Comparison of ENCODE assay signal across 15 mouse cellular contexts in genomic region chr5:130765784-130766183, GRCm38 (mm10).
DNase-seq lines count a peak whose midpoint lies in the region; ATAC-seq and TF ChIP-seq lines count a peak whose summit lies in the region.
"Had no signal": no experiment of that assay in that cellular context is flagged by ENCODE, and none has a peak within 500 bp of the region (broad histone marks: within the 10 kb centered on the region; RNA-seq: fewer than 3 reads in every experiment).

No protein-coding gene starts in this region.

- no peak for DNase-seq in frontal cortex, postnatal 10 days (ENCODE audit: low spot score in 2 of 2)
- peak; percentile 81 to 89 for DNase-seq in cerebellum, adult 2 months
- DNase-seq in layer of hippocampus, adult 18-20 months (ENCODE audit: low spot score in 2 of 2) = peak; percentile 55 to 63
- peak; percentile 8 for DNase-seq in right cerebral cortex, postnatal 14 days
- DNase-seq in heart, adult 11 months = no peak
- DNase-seq in thymus, postnatal 4 days = no peak
- DNase-seq: adrenal gland, adult 8-10 months; kidney, postnatal 10 days; liver, embryonic 13.5 days had no signal

- 4% methylated on average over 6 of the region's 6 CpGs for WGBS in cerebellum, adult 2 months

- TF ChIP-seq CTCF in cerebellum, adult 2 months (IDR thresholded peaks at IDR 0.05; ENCODE audit: borderline replicate concordance, insufficient read depth, low read depth, low read length) = no peak

- H3K4me3 ChIP-seq in cerebellum, adult 2 months (replicated peaks; ENCODE audit: insufficient read depth, low read depth, low read length) = no peak overlapping the region
- H3K4me3 ChIP-seq: forebrain, embryonic 12.5 days; heart, embryonic 13.5 days; hindbrain, embryonic 15.5 days; liver, embryonic 13.5 days; midbrain, embryonic 10.5 days had no signal

- no peaks in the 10 kb centered on the region for H3K27me3 ChIP-seq in cerebellum, adult 2 months (ENCODE audit: control insufficient read depth, insufficient read depth, low read length)
- H3K27me3 ChIP-seq: forebrain, embryonic 12.5 days; heart, embryonic 13.5 days; hindbrain, embryonic 15.5 days; liver, embryonic 13.5 days had no signal

- peak overlapping the region; percentile 53 for H3K27ac ChIP-seq in cerebellum, adult 2 months (ENCODE audit: insufficient read depth, low read length)
- H3K27ac ChIP-seq: forebrain, embryonic 12.5 days; heart, embryonic 13.5 days; hindbrain, embryonic 15.5 days; liver, embryonic 13.5 days; midbrain, embryonic 10.5 days had no signal

- peaks cover 22% of the 10 kb centered on the region for H3K4me1 ChIP-seq in cerebellum, adult 2 months (ENCODE audit: control insufficient read depth, insufficient read depth, low read length)
- H3K4me1 ChIP-seq: forebrain, embryonic 12.5 days; heart, embryonic 13.5 days; hindbrain, embryonic 15.5 days; liver, embryonic 13.5 days; midbrain, embryonic 10.5 days had no signal

- no peak for TF ChIP-seq POLR2A in cerebellum, adult 2 months (IDR thresholded peaks at IDR 0.05; ENCODE audit: borderline replicate concordance, insufficient read depth, low read length)

- ATAC-seq in frontal cortex, adult (ENCODE audit: low TSS enrichment) = peak; percentile 70; the same call in 1 of the 2 replicates
- ATAC-seq in megakaryocyte progenitor cell, adult 5-6 weeks (replicated peaks; ENCODE audit: poor library complexity) = no peak

Comparison
In these comparisons a context has a peak if more than half of its experiments do, and no peak if none do; other contexts are left out.
1. DNase-seq: peak in cerebellum, adult 2 months (2 of 2), layer of hippocampus, adult 18-20 months (2 of 2) and right cerebral cortex, postnatal 14 days (single experiment); none in frontal cortex, postnatal 10 days (0 of 2), heart, adult 11 months (single experiment) and thymus, postnatal 4 days (single experiment).